Mouse (Mus musculus): ENCODE measurements around the gene Ppp1r9a. TPM values are rescaled to one million over a fixed set of nuclear protein-coding genes. Genes with fewer than 3 reads are reported as not detected.

The Ppp1r9a gene
- polyA plus RNA-seq, 1 experiment: 0.62 TPM

GRCm38 (mm10) chr6:5179189-5179588 is 276.5 kb downstream of the Ppp1r9a start:
- Histone ChIP-seq H3K4me3 (ENCODE audit: extremely low read depth, insufficient read depth, insufficient read length) (no peak overlapping the region), H3K27ac (ENCODE audit: insufficient read depth, low read length) (no peak overlapping the region), H3K36me3 (ENCODE audit: control insufficient read depth, insufficient read depth, low read length) (no peaks in the 10 kb centered on the region), H3K27me3 (ENCODE audit: control insufficient read depth, insufficient read depth, low read length) (no peaks in the 10 kb centered on the region; the same call in 1 of the 2 replicates), H3K4me1 (ENCODE audit: control insufficient read depth, insufficient read depth, insufficient read length) (no peaks in the 10 kb centered on the region)
- WGBS: 89% methylated on average over 6 of the region's 6 CpGs
- DNase-seq (ENCODE audit: low read depth in 1 of 2, low spot score in 2 of 2): no peak
- TF ChIP-seq POLR2A (IDR thresholded peaks at IDR 0.05; ENCODE audit: low read depth, low read length) (no peak), CTCF (IDR thresholded peaks at IDR 0.05; ENCODE audit: extremely low read depth, insufficient read depth, insufficient read length, insufficient replicate concordance) (no peak)

GRCm38 (mm10) chr6:5180645-5181044 is 277.9 kb downstream of the Ppp1r9a start:
- no peak for TF ChIP-seq POLR2A (IDR thresholded peaks at IDR 0.05; ENCODE audit: low read depth, low read length)
- TF ChIP-seq CTCF (IDR thresholded peaks at IDR 0.05; ENCODE audit: extremely low read depth, insufficient read depth, insufficient read length, insufficient replicate concordance): no peak
- Histone ChIP-seq H3K36me3 (ENCODE audit: control insufficient read depth, insufficient read depth, low read length) (no peaks in the 10 kb centered on the region), H3K4me3 (ENCODE audit: extremely low read depth, insufficient read depth, insufficient read length) (no peak overlapping the region), H3K27me3 (ENCODE audit: control insufficient read depth, insufficient read depth, low read length) (no peaks in the 10 kb centered on the region; the same call in 1 of the 2 replicates), H3K27ac (ENCODE audit: insufficient read depth, low read length) (no peak overlapping the region), H3K4me1 (ENCODE audit: control insufficient read depth, insufficient read depth, insufficient read length) (no peaks in the 10 kb centered on the region)
- DNase-seq (ENCODE audit: low read depth in 1 of 2, low spot score in 2 of 2): no peak
- WGBS: 88% methylated on average over 5 of the region's 5 CpGs

GRCm38 (mm10) chr6:5186229-5186950 is 283.7 kb downstream of the Ppp1r9a start:
- no peak overlapping the region for H3K27ac ChIP-seq (ENCODE audit: insufficient read depth, low read length)
- H3K4me1 ChIP-seq (ENCODE audit: control insufficient read depth, insufficient read depth, insufficient read length): no peaks in the 10 kb centered on the region
- H3K36me3 ChIP-seq (ENCODE audit: control insufficient read depth, insufficient read depth, low read length): no peaks in the 10 kb centered on the region
- no peaks in the 10 kb centered on the region for H3K27me3 ChIP-seq (ENCODE audit: control insufficient read depth, insufficient read depth, low read length)
- H3K4me3 ChIP-seq (ENCODE audit: extremely low read depth, insufficient read depth, insufficient read length): no peak overlapping the region
- WGBS: 86% methylated on average over 7 of the region's 7 CpGs
- no peak for DNase-seq (ENCODE audit: low read depth in 1 of 2, low spot score in 2 of 2)
- TF ChIP-seq POLR2A (IDR thresholded peaks at IDR 0.05; ENCODE audit: low read depth, low read length) (no peak), CTCF (IDR thresholded peaks at IDR 0.05; ENCODE audit: extremely low read depth, insufficient read depth, insufficient read length, insufficient replicate concordance) (no peak)

GRCm38 (mm10) chr6:5187586-5187985 is 284.9 kb downstream of the Ppp1r9a start:
- Histone ChIP-seq H3K4me3 (ENCODE audit: extremely low read depth, insufficient read depth, insufficient read length) (no peak overlapping the region), H3K27me3 (ENCODE audit: control insufficient read depth, insufficient read depth, low read length) (no peaks in the 10 kb centered on the region), H3K36me3 (ENCODE audit: control insufficient read depth, insufficient read depth, low read length) (no peaks in the 10 kb centered on the region), H3K27ac (ENCODE audit: insufficient read depth, low read length) (no peak overlapping the region), H3K4me1 (ENCODE audit: control insufficient read depth, insufficient read depth, insufficient read length) (no peaks in the 10 kb centered on the region)
- no peak for TF ChIP-seq POLR2A (IDR thresholded peaks at IDR 0.05; ENCODE audit: low read depth, low read length)
- TF ChIP-seq CTCF (IDR thresholded peaks at IDR 0.05; ENCODE audit: extremely low read depth, insufficient read depth, insufficient read length, insufficient replicate concordance): no peak
- WGBS: 95% methylated on average over 6 of the region's 6 CpGs
- no peak for DNase-seq (ENCODE audit: low read depth in 1 of 2, low spot score in 2 of 2)

DNA sequence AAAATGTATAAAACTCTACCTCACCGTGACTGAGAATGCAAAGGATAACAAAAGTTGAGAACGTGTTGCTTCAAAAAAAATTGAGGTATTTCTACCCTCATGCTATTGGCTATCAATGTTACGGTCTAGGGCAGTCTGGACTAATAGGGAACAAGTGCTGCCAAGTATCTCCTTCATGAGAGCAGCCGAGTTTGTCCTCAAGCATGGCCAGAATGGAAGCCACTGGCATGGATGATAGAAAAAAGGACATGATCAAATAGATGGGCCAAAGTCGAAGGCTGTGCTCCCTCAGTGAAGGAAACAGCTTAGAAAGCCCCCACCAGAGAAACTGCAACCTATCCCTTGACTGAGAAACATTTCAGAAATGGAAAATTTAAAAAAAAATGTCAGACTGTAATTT is 285.3 kb downstream of the Ppp1r9a start:
- Histone ChIP-seq H3K4me1 (ENCODE audit: control insufficient read depth, insufficient read depth, insufficient read length) (no peaks in the 10 kb centered on the region), H3K4me3 (ENCODE audit: extremely low read depth, insufficient read depth, insufficient read length) (no peak overlapping the region), H3K27ac (ENCODE audit: insufficient read depth, low read length) (no peak overlapping the region), H3K36me3 (ENCODE audit: control insufficient read depth, insufficient read depth, low read length) (no peaks in the 10 kb centered on the region), H3K27me3 (ENCODE audit: control insufficient read depth, insufficient read depth, low read length) (no peaks in the 10 kb centered on the region)
- TF ChIP-seq POLR2A (IDR thresholded peaks at IDR 0.05; ENCODE audit: low read depth, low read length) (no peak), CTCF (IDR thresholded peaks at IDR 0.05; ENCODE audit: extremely low read depth, insufficient read depth, insufficient read length, insufficient replicate concordance) (no peak)
- DNase-seq (ENCODE audit: low read depth in 1 of 2, low spot score in 2 of 2): no peak
- 88% methylated on average over 5 of the region's 5 CpGs for WGBS

GRCm38 (mm10) chr6:5188938-5189337 is 286.2 kb downstream of the Ppp1r9a start:
- TF ChIP-seq POLR2A (IDR thresholded peaks at IDR 0.05; ENCODE audit: low read depth, low read length) (no peak), CTCF (IDR thresholded peaks at IDR 0.05; ENCODE audit: extremely low read depth, insufficient read depth, insufficient read length, insufficient replicate concordance) (no peak)
- no peaks in the 10 kb centered on the region for H3K36me3 ChIP-seq (ENCODE audit: control insufficient read depth, insufficient read depth, low read length)
- no peak for DNase-seq (ENCODE audit: low read depth in 1 of 2, low spot score in 2 of 2)
- no peaks in the 10 kb centered on the region for H3K4me1 ChIP-seq (ENCODE audit: control insufficient read depth, insufficient read depth, insufficient read length)
- no peaks in the 10 kb centered on the region for H3K27me3 ChIP-seq (ENCODE audit: control insufficient read depth, insufficient read depth, low read length)
- WGBS: 91% methylated on average over 6 of the region's 6 CpGs
- H3K27ac ChIP-seq (ENCODE audit: insufficient read depth, low read length): no peak overlapping the region
- H3K4me3 ChIP-seq (ENCODE audit: extremely low read depth, insufficient read depth, insufficient read length): no peak overlapping the region

GRCm38 (mm10) chr6:5189507-5189906 is 286.8 kb downstream of the Ppp1r9a start:
- Histone ChIP-seq H3K4me3 (ENCODE audit: extremely low read depth, insufficient read depth, insufficient read length) (no peak overlapping the region), H3K4me1 (ENCODE audit: control insufficient read depth, insufficient read depth, insufficient read length) (no peaks in the 10 kb centered on the region), H3K27me3 (ENCODE audit: control insufficient read depth, insufficient read depth, low read length) (no peaks in the 10 kb centered on the region), H3K36me3 (ENCODE audit: control insufficient read depth, insufficient read depth, low read length) (no peaks in the 10 kb centered on the region), H3K27ac (ENCODE audit: insufficient read depth, low read length) (no peak overlapping the region)
- no peak for DNase-seq (ENCODE audit: low read depth in 1 of 2, low spot score in 2 of 2)
- TF ChIP-seq POLR2A (IDR thresholded peaks at IDR 0.05; ENCODE audit: low read depth, low read length) (no peak), CTCF (IDR thresholded peaks at IDR 0.05; ENCODE audit: extremely low read depth, insufficient read depth, insufficient read length, insufficient replicate concordance) (no peak)
- WGBS: 79% methylated on average over 4 of the region's 4 CpGs
